Mouse (Mus musculus) liver, embryonic 12.5 days (tissue): ENCODE data around the gene Lmo7. TPM values are rescaled to one million over a fixed set of nuclear protein-coding genes. Genes with fewer than 3 reads are reported as not detected.
A peak's percentile ranks its signal among the peaks of the same experiment; 100 is the strongest.

Source experiments
- ATAC-seq: fragments of 200-750 bp; cut with Nextera tagmentation; 2 replicates; pipeline ENCODE4 v1.8.0; 2017; ENCODE audit warnings: moderate number of reproducible peaks, mild to moderate bottlenecking, moderate library complexity
- H3K27ac ChIP-seq: fragments of 300-500 bp; sonication (generic); 2 replicates; pipeline ENCODE4 v1.5.1; 2016; ENCODE audit warnings: mild to moderate bottlenecking
- H3K27me3 ChIP-seq: fragments of 300-500 bp; sonication (generic); replicated peaks from 2 replicates; pipeline ENCODE4 v1.6.1; 2016; ENCODE audit warnings: mild to moderate bottlenecking, moderate library complexity
- H3K36me3 ChIP-seq: fragments of 300-500 bp; sonication (generic); 2 replicates; pipeline ENCODE4 v1.6.1; 2016; ENCODE audit warnings: mild to moderate bottlenecking, moderate library complexity
- H3K4me1 ChIP-seq: fragments of 300-500 bp; sonication (generic); 2 replicates; pipeline ENCODE4 v1.6.1; 2016
- H3K4me2 ChIP-seq: fragments of 300-500 bp; sonication (generic); 2 replicates; pipeline ENCODE4 v1.6.1; 2016; ENCODE audit warnings: mild to moderate bottlenecking, moderate library complexity
- H3K4me3 ChIP-seq: fragments of 300-500 bp; sonication (generic); 2 replicates; pipeline ENCODE4 v1.5.1; 2016; ENCODE audit warnings: mild to moderate bottlenecking, moderate library complexity
- H3K9ac ChIP-seq: fragments of 300-500 bp; sonication (generic); 2 replicates; pipeline ENCODE4 v1.6.1; 2016; ENCODE audit warnings: mild to moderate bottlenecking, moderate library complexity
- H3K9me3 ChIP-seq: fragments of 300-500 bp; sonication (generic); replicated peaks from 2 replicates; pipeline ENCODE4 v1.6.1; 2016; ENCODE audit warnings: mild to moderate bottlenecking, moderate library complexity
- WGBS: fragments of 180-500 bp; shearing (Covaris S2); methylation state at CpG from one replicate; pipeline ENCODE4 v1.1.7; 2016; ENCODE audit not compliant: insufficient replicate concordance; 5-methylcytosine and 5-hydroxymethylcytosine counted together
- polyA plus RNA-seq: library from polyadenylated mRNA; unstranded; fragments of >200 nt; fragmentation: Nextera tagmentation; extraction: Ambion mirVana; gene quantifications from 2 replicates; pipeline ENCODE4 v1.2.1, GENCODE M21; 2016

The Lmo7 gene
- polyA plus RNA-seq, 1 experiment from 2014 or later, result 3.3 TPM

DNA sequence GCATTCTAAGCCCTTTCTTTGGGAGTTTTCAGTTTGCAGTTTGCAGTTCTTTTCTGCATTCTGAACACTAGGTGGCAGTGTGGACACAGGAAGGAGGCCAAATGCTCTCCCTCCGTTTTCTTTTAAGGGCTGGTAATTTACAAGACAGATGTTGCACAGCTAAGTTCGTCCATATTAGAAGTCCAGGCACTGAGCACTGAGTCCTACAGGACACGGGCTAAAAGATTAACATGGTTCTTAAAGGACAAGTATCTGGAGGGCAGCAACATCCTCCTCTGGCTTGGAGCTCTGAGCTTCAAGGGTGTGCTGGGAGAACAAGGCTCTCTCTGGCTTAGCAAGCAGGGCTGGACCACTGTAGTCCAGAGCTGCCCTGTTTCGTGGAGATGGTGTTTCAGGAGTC, 213.2 kb downstream of the Lmo7 start:
- H3K9me3 ChIP-seq, result no peaks in the 10 kb centered on the region
- no peak overlapping the region for H3K9ac ChIP-seq
- H3K27ac ChIP-seq, result no peak overlapping the region
- H3K4me2 ChIP-seq, result 0 out of 2 replicates have a peak overlapping the region, but pooled peaks have one; percentile 18
- no peak for ATAC-seq
- no peaks in the 10 kb centered on the region; the same call in 1 of the 2 replicates for H3K27me3 ChIP-seq
- WGBS, result 3% methylated on average over 4 of the region's 4 CpGs
- no peak overlapping the region for H3K4me3 ChIP-seq
- H3K4me1 ChIP-seq, result no peaks in the 10 kb centered on the region
- no peaks in the 10 kb centered on the region for H3K36me3 ChIP-seq

- 45% methylated on average over 21 of the region's 21 CpGs for WGBS
- H3K27me3 ChIP-seq, result no peaks in the 10 kb centered on the region; the same call in 1 of the 2 replicates
- H3K9ac ChIP-seq, result no peak overlapping the region
- no peaks in the 10 kb centered on the region for H3K4me1 ChIP-seq
- H3K4me2 ChIP-seq, result no peak overlapping the region
- no peaks in the 10 kb centered on the region for H3K9me3 ChIP-seq
- no peak overlapping the region for H3K4me3 ChIP-seq
- H3K36me3 ChIP-seq, result no peaks in the 10 kb centered on the region
- ATAC-seq, result no peak
- no peak overlapping the region for H3K27ac ChIP-seq
Measured at GRCm38 (mm10) chr14:101946711-101947516, 217.2 kb downstream of the Lmo7 start.

- H3K27me3 ChIP-seq, result no peaks in the 10 kb centered on the region; the same call in 1 of the 2 replicates
- no peak for ATAC-seq
- H3K4me1 ChIP-seq, result no peaks in the 10 kb centered on the region
- no peak overlapping the region for H3K4me2 ChIP-seq
- H3K9ac ChIP-seq, result no peak overlapping the region
- H3K4me3 ChIP-seq, result no peak overlapping the region
- H3K9me3 ChIP-seq, result no peaks in the 10 kb centered on the region
- H3K36me3 ChIP-seq, result no peaks in the 10 kb centered on the region
- 46% methylated on average over 2 of the region's 2 CpGs for WGBS
- H3K27ac ChIP-seq, result no peak overlapping the region
Measured at GRCm38 (mm10) chr14:101949114-101949513, 219.4 kb downstream of the Lmo7 start.

- Histone ChIP-seq H3K4me2 (no peak overlapping the region), H3K4me1 (no peaks in the 10 kb centered on the region), H3K9me3 (no peaks in the 10 kb centered on the region), H3K9ac (no peak overlapping the region), H3K4me3 (no peak overlapping the region), H3K27ac (no peak overlapping the region), H3K27me3 (no peaks in the 10 kb centered on the region), H3K36me3 (no peaks in the 10 kb centered on the region)
- ATAC-seq, result no peak
- 71% methylated on average over 6 of the region's 6 CpGs for WGBS
Measured at GRCm38 (mm10) chr14:101951107-101951506, 221.3 kb downstream of the Lmo7 start.

DNA sequence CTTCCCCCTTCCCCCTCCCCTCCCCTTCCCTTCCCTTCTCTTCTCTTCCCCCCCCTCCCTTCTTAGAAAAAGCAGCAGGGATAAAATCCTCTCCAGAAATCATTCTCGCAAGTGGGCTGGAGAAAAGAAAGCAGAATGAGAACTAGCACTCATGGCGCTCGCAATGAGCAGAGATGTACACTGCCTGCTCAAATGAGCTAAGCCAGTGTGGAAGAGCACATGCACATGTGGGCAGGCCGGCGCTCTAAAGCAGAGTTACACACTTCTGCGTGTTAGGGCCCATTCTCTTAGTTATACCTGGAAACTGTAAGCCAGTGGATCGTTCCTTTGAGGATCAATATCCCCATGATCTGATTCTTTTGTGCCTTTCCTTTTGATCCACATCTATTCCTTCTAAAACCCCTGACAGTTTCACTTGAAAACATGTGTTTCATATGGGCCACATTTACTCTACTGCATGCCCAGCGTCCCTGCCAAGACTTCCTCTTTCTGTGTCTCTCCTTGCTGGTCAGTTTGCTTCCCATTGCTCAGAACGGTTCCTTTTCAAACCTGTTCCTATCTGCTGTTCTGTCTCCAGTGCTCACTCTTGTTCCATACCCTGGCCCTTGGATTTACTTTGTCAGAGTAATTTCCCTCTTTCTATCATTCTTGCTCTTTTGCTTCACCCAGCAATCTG, 224.2 kb downstream of the Lmo7 start:
- Histone ChIP-seq H3K4me2 (no peak overlapping the region), H3K27me3 (no peaks in the 10 kb centered on the region), H3K9me3 (no peaks in the 10 kb centered on the region), H3K36me3 (no peaks in the 10 kb centered on the region), H3K4me3 (no peak overlapping the region), H3K27ac (no peak overlapping the region), H3K9ac (no peak overlapping the region), H3K4me1 (no peaks in the 10 kb centered on the region)
- WGBS, result 56% methylated on average over 9 of the region's 9 CpGs
- ATAC-seq, result no peak

DNA sequence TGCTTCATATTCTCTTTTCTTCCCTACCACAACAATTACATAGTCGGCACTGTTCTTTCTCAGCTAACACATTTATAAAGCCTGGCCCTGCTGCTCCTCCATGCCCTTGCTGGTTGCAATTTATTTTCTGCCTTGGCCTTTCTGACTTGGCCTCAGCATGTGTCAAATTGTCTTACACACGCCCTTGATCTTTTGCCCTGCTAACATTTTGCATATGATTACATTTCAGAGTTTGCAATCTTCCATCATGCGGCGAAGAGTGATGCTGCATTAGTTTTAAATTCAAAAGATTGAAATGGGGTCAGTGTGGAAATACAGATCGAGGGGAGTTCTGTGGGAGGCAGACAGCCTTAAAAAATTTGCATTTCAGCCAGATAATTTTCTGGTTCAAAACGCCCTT, 234.6 kb downstream of the Lmo7 start:
- Histone ChIP-seq H3K9me3 (no peaks in the 10 kb centered on the region), H3K27ac (no peak overlapping the region), H3K9ac (no peak overlapping the region), H3K27me3 (no peaks in the 10 kb centered on the region), H3K36me3 (no peaks in the 10 kb centered on the region), H3K4me2 (no peak overlapping the region), H3K4me3 (no peak overlapping the region), H3K4me1 (no peaks in the 10 kb centered on the region)
- ATAC-seq, result no peak
- WGBS, result 71% methylated on average over 6 of the region's 6 CpGs

DNA sequence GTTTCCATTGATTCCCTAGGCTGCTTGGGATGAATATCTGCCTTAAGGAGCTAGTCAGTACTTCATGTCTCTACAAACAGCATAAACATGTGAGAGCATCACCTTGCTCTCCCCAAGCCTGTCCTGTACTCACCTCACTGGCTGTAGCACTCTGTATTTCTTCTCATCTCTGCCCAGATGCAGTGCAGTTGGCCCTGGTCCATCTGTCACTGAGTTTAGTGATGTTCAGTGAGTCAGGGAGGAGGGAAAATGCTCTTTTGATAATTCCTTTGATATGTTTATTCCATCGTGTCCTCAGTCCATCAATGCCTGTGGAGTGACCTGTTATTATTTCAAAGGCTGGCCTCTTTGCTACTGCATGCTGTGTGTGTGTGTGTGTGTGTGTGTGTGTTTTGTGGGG, 235.2 kb downstream of the Lmo7 start:
- Histone ChIP-seq H3K4me3 (no peak overlapping the region), H3K36me3 (no peaks in the 10 kb centered on the region), H3K27ac (no peak overlapping the region), H3K9ac (no peak overlapping the region), H3K27me3 (no peaks in the 10 kb centered on the region), H3K4me2 (no peak overlapping the region), H3K9me3 (no peaks in the 10 kb centered on the region), H3K4me1 (no peaks in the 10 kb centered on the region)
- no peak for ATAC-seq
- 53% methylated on average over 1 of the region's 1 CpGs for WGBS

- 61% methylated on average over 1 of the region's 1 CpGs for WGBS
- H3K4me3 ChIP-seq, result no peak overlapping the region
- ATAC-seq, result no peak
Measured at GRCm38 (mm10) chr14:101972764-101973163, 243.0 kb downstream of the Lmo7 start.

GRCm38 (mm10) chr14:101973171-101973570, 243.4 kb downstream of the Lmo7 start:
- no peak for ATAC-seq
- no peaks in the 10 kb centered on the region for H3K36me3 ChIP-seq
- no peak overlapping the region for H3K4me3 ChIP-seq
- no peak overlapping the region for H3K4me2 ChIP-seq
- no peak overlapping the region for H3K9ac ChIP-seq
- H3K9me3 ChIP-seq, result no peaks in the 10 kb centered on the region
- H3K27ac ChIP-seq, result no peak overlapping the region
- 56% methylated on average over 6 of the region's 6 CpGs for WGBS
- H3K4me1 ChIP-seq, result no peaks in the 10 kb centered on the region
- H3K27me3 ChIP-seq, result no peaks in the 10 kb centered on the region

More at GRCm38 (mm10) chr14:101972764-101973163, 243.0 kb downstream of the Lmo7 start:
- no peak overlapping the region for H3K4me2 ChIP-seq
- H3K27ac ChIP-seq, result no peak overlapping the region
- H3K27me3 ChIP-seq, result no peaks in the 10 kb centered on the region
- H3K9me3 ChIP-seq, result no peaks in the 10 kb centered on the region
- no peaks in the 10 kb centered on the region for H3K4me1 ChIP-seq
- no peaks in the 10 kb centered on the region for H3K36me3 ChIP-seq
- no peak overlapping the region for H3K9ac ChIP-seq

- Histone ChIP-seq H3K9me3 (no peaks in the 10 kb centered on the region), H3K27ac (no peak overlapping the region), H3K9ac (no peak overlapping the region), H3K36me3 (no peaks in the 10 kb centered on the region), H3K27me3 (no peaks in the 10 kb centered on the region), H3K4me3 (no peak overlapping the region), H3K4me1 (no peaks in the 10 kb centered on the region), H3K4me2 (no peak overlapping the region)
- WGBS, result 80% methylated on average over 11 of the region's 11 CpGs
- no peak for ATAC-seq
Measured at GRCm38 (mm10) chr14:101976021-101976685, 246.4 kb downstream of the Lmo7 start.
